Mouse (Mus musculus) liver, embryonic 16.5 days (tissue): ENCODE results near the gene Kcnk10. TPM values are rescaled to one million over a fixed set of nuclear protein-coding genes. Genes with fewer than 3 reads are reported as not detected.

Source experiments
- ATAC-seq: fragments of 200-750 bp; cut with Nextera tagmentation; 2 replicates; pipeline ENCODE4 v1.8.0; 2017; ENCODE audit warnings: low read depth, mild to moderate bottlenecking, moderate number of reproducible peaks, moderate library complexity
- H3K27ac ChIP-seq: fragments of 300-500 bp; sonication (generic); 2 replicates; pipeline ENCODE4 v1.5.1; 2014; ENCODE audit warnings: mild to moderate bottlenecking, low read length
- H3K27me3 ChIP-seq: fragments of 300-500 bp; sonication (generic); 2 replicates; pipeline ENCODE4 v1.6.1; 2014; ENCODE audit warnings: low read depth, low read length, mixed read lengths; ENCODE audit not compliant: control insufficient read depth, insufficient read depth
- H3K36me3 ChIP-seq: fragments of 300-500 bp; sonication (generic); 2 replicates; pipeline ENCODE4 v1.6.1; 2014; ENCODE audit warnings: mild to moderate bottlenecking; ENCODE audit not compliant: control insufficient read depth, insufficient read depth
- H3K4me1 ChIP-seq: fragments of 300-500 bp; sonication (generic); 2 replicates; pipeline ENCODE4 v1.6.1; 2014; ENCODE audit warnings: low read depth, low read length, mixed read lengths; ENCODE audit not compliant: control insufficient read depth
- H3K4me2 ChIP-seq: fragments of 300-500 bp; sonication (generic); 2 replicates; pipeline ENCODE4 v1.6.1; 2014; ENCODE audit warnings: low read depth, low read length, mixed read lengths
- H3K4me3 ChIP-seq: fragments of 300-500 bp; sonication (generic); 2 replicates; pipeline ENCODE4 v1.5.1; 2014; ENCODE audit warnings: low read depth, mild to moderate bottlenecking, low read length
- H3K9ac ChIP-seq: fragments of 300-500 bp; sonication (generic); 2 replicates; pipeline ENCODE4 v1.6.1; 2014; ENCODE audit warnings: low read depth, low read length
- H3K9me3 ChIP-seq: fragments of 300-500 bp; sonication (generic); replicated peaks from 2 replicates; pipeline ENCODE4 v1.6.1; 2016; ENCODE audit warnings: low read length; ENCODE audit not compliant: control insufficient read depth
- WGBS: fragments of 180-500 bp; shearing (Covaris S2); extraction: QIAGEN DNeasy Blood & Tissue Kit; methylation state at CpG from one replicate; pipeline ENCODE4 v1.1.7; 2014; ENCODE audit not compliant: insufficient replicate concordance; 5-methylcytosine and 5-hydroxymethylcytosine counted together
- polyA plus RNA-seq: library from polyadenylated mRNA; unstranded; fragments of >200 nt; fragmentation: Nextera tagmentation; extraction: Ambion mirVana; gene quantifications from 2 replicates; pipeline ENCODE4 v1.2.1, GENCODE M21; 2015

Kcnk10 gene
- polyA plus RNA-seq, 1 experiment from 2014 or later, result not detected

DNA sequence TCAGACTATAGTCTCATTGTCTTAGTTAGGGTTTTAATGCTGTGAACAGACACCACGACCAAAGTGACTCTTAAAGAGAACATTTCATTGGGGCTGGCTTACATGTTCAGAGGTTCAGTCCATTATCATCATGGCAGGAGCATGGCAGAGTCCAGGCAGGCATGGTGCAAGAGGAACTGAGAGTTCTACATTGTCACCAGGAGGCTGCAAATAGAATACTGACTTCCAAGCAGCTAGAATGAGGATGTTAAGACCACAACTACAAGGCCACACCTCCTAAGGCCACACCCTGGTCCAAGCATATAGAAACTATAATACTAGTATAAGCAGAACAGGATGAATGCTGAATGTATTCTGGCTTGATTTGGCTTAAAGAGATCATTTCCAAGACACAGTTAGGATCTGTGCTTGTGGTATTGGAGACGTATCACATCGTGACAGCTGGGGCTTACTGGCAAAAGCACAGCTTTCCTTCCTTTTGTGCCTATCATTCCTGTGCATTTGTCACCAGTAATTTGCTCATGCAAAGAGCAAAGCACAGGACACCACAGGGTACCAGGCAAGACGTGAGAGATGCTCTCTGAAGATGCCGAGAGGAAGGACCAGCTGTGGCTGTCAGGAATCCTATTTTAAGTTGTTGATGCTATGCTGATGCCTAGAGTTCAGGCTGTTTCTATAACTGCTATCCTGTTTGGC is 28.6 kb upstream of the Kcnk10 start:
- Histone ChIP-seq H3K4me3 (no peak overlapping the region), H3K9ac (no peak overlapping the region), H3K4me1 (no peaks in the 10 kb centered on the region), H3K36me3 (no peaks in the 10 kb centered on the region), H3K4me2 (no peak overlapping the region), H3K27me3 (no peaks in the 10 kb centered on the region), H3K27ac (no peak overlapping the region), H3K9me3 (no peaks in the 10 kb centered on the region)
- WGBS, result 44% methylated on average over 5 of the region's 5 CpGs
- no peak for ATAC-seq

DNA sequence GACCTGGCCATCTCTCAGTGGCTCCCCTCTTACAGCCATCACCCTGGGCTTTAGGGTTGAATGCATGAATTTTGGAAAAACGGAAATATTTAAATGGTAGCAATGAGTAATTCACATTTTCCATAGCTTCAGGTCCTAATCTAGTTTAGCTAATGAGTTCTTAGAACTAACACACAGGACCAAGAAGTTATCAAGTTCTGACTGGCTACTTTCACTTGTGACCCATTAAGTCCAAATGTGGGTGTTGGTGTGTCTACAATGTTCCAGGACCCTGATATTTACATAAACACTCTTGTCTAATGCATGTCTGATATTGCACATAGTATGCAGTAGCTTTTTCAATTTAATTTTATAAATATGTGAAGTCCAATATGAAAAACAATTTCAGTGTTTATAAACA is 27.2 kb upstream of the Kcnk10 start:
- H3K27ac ChIP-seq, result no peak overlapping the region
- no peaks in the 10 kb centered on the region for H3K4me1 ChIP-seq
- no peak overlapping the region for H3K4me3 ChIP-seq
- no peak for ATAC-seq
- H3K27me3 ChIP-seq, result no peaks in the 10 kb centered on the region
- no peak overlapping the region for H3K9ac ChIP-seq
- 44% methylated on average over 1 of the region's 1 CpGs for WGBS
- H3K9me3 ChIP-seq, result no peaks in the 10 kb centered on the region
- no peaks in the 10 kb centered on the region for H3K36me3 ChIP-seq
- H3K4me2 ChIP-seq, result no peak overlapping the region

DNA sequence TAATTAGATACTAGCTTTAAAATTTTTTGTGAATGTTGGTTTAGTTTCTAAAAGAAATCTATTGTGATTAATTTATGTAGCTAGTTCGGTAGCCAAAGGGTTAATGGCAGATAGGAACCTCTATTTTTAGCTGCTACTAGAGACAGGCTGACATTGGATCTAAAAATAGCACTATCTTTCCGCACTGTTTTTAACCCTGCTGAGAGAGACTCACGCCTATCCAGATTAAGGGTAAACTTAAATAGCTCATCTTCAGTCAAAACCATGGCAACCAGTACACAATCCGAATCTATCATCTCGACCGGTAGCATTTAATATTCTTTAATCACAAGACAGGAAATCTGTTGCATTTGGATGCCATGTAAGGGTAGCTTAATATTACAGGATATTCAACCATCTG is 24.0 kb upstream of the Kcnk10 start:
- no peak overlapping the region for H3K9ac ChIP-seq
- H3K9me3 ChIP-seq, result no peaks in the 10 kb centered on the region
- no peaks in the 10 kb centered on the region for H3K36me3 ChIP-seq
- 8% methylated on average over 6 of the region's 6 CpGs for WGBS
- H3K27ac ChIP-seq, result no peak overlapping the region
- no peak overlapping the region for H3K4me2 ChIP-seq
- H3K4me3 ChIP-seq, result no peak overlapping the region
- ATAC-seq, result no peak
- H3K27me3 ChIP-seq, result no peaks in the 10 kb centered on the region
- no peaks in the 10 kb centered on the region for H3K4me1 ChIP-seq

DNA sequence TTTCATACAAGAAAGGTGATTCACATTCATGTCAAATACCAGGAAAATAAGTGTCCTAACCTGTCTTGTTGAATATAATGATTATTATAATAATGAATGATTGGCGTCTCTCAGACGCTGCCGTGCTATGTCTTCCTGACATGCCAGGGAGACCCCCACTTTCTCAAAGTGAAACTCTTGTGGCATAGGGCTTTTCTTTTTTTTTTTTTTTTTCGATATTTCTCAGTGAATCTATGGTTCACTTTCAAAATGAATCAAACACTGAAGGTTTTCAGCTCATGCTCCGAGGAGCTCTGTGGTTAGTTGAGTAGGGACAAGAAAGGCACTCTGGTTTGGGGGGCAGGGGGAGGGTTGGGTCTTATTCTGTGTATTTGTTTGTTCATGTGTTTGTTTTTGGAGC is 22.8 kb upstream of the Kcnk10 start:
- H3K36me3 ChIP-seq, result no peaks in the 10 kb centered on the region
- H3K4me1 ChIP-seq, result no peaks in the 10 kb centered on the region
- H3K27me3 ChIP-seq, result no peaks in the 10 kb centered on the region
- no peak overlapping the region for H3K4me2 ChIP-seq
- WGBS, result 65% methylated on average over 5 of the region's 5 CpGs
- no peak overlapping the region for H3K4me3 ChIP-seq
- no peak for ATAC-seq
- no peak overlapping the region for H3K9ac ChIP-seq
- no peaks in the 10 kb centered on the region for H3K9me3 ChIP-seq
- H3K27ac ChIP-seq, result no peak overlapping the region

DNA sequence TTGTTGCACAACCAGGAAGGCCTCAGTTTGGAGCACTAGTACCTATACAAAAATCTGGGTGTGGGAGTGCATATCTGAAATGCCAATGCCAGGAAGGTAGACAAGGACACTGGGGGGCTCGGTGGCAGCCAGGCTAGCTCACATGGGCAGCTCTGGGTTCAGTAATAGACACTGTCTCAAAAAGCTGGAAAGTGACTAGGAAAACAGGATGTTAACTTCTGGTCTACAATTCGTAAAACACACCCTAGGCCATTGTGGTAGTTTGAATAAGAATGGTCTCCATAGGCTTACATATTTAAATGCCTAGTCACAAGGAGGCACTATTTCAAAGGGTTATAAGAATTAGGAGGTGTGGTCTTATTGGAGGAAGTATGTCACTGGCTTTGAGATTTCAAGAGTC is 12.9 kb upstream of the Kcnk10 start:
- Histone ChIP-seq H3K4me2 (no peak overlapping the region), H3K4me3 (no peak overlapping the region), H3K36me3 (no peaks in the 10 kb centered on the region), H3K27me3 (no peaks in the 10 kb centered on the region), H3K9me3 (no peaks in the 10 kb centered on the region), H3K4me1 (no peaks in the 10 kb centered on the region), H3K27ac (no peak overlapping the region), H3K9ac (no peak overlapping the region)
- 45% methylated on average over 2 of the region's 2 CpGs for WGBS
- ATAC-seq, result no peak

DNA sequence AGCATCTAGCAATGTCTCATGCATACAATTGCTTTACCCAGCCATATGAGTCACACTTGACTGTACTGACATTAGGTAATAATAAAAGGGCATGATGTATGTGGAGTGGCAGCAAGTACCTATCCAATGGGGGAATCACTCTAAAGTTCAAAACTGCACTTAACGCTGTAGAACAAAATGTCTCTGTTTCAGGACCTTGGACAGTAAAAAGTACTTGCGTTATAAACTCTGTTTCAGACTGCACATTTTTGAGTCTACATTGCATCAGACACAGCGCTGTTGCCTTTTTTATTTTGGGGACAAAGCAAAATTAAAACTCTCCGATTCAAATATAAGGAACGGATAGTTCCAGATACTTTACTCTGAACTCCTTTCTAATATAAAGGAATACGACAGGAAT is 10.5 kb upstream of the Kcnk10 start:
- Histone ChIP-seq H3K4me3 (no peak overlapping the region), H3K9ac (no peak overlapping the region), H3K4me1 (no peaks in the 10 kb centered on the region), H3K36me3 (no peaks in the 10 kb centered on the region), H3K27ac (no peak overlapping the region), H3K9me3 (no peaks in the 10 kb centered on the region), H3K27me3 (no peaks in the 10 kb centered on the region), H3K4me2 (no peak overlapping the region)
- ATAC-seq, result no peak
- WGBS, result 56% methylated on average over 6 of the region's 6 CpGs

DNA sequence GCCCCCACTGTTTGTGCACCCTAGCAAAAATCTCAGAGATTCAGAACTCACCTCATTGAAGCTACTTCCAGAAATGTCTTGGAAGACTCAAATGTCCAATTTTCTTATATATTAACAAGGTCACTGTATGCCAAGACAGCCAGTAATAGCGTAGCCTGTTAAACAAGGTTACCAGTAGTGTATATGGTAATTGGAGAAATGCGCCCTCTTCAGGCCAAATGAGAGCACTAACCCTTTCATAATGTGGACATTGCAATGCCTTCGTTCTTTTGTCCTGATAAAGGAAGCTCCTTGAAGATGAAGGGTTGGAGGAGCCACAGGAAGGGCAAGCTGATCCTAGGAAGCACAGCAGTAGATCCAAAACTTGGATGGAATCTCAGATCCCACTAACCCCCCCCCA is 7.2 kb upstream of the Kcnk10 start:
- no peak overlapping the region for H3K4me2 ChIP-seq
- H3K36me3 ChIP-seq, result no peaks in the 10 kb centered on the region
- ATAC-seq, result no peak
- no peak overlapping the region for H3K27ac ChIP-seq
- H3K9ac ChIP-seq, result no peak overlapping the region
- WGBS, result 33% methylated on average over 3 of the region's 3 CpGs
- no peaks in the 10 kb centered on the region for H3K27me3 ChIP-seq
- H3K9me3 ChIP-seq, result no peaks in the 10 kb centered on the region
- no peak overlapping the region for H3K4me3 ChIP-seq
- H3K4me1 ChIP-seq, result no peaks in the 10 kb centered on the region

DNA sequence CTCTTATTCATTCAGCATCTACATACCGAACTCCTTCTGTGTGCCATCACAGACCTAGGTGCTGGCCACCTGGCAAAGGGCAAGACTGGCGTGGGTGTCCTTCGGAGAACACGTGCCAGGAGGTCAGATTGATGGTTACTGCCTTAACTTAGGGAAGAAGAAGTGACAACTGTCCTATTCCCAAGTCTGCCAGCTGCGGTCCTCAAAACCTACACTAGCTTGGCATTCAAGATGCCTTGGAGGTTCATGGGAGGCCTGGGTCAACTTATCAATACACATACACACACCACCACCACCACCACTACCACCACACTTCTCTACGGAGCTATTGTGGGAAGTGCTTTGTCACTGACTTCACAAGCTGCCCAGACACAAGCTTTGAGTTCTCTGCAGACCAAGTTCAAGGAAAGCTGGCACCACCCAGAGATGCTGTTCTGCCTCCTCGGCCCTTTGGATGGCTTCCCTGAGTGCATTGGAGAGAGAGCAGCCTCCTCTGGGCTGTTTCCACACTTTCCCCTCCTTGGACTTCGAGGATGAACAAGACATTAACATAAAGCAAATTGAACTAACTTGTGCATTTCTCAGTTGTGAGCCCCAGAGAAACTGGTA is 2.1 kb downstream of the Kcnk10 start:
- Histone ChIP-seq H3K4me3 (no peak overlapping the region), H3K36me3 (no peaks in the 10 kb centered on the region), H3K27me3 (peaks cover 58% of the 10 kb centered on the region), H3K9me3 (no peaks in the 10 kb centered on the region), H3K27ac (no peak overlapping the region), H3K4me2 (no peak overlapping the region), H3K9ac (no peak overlapping the region), H3K4me1 (no peaks in the 10 kb centered on the region)
- 37% methylated on average over 8 of the region's 8 CpGs for WGBS
- ATAC-seq, result no peak

DNA sequence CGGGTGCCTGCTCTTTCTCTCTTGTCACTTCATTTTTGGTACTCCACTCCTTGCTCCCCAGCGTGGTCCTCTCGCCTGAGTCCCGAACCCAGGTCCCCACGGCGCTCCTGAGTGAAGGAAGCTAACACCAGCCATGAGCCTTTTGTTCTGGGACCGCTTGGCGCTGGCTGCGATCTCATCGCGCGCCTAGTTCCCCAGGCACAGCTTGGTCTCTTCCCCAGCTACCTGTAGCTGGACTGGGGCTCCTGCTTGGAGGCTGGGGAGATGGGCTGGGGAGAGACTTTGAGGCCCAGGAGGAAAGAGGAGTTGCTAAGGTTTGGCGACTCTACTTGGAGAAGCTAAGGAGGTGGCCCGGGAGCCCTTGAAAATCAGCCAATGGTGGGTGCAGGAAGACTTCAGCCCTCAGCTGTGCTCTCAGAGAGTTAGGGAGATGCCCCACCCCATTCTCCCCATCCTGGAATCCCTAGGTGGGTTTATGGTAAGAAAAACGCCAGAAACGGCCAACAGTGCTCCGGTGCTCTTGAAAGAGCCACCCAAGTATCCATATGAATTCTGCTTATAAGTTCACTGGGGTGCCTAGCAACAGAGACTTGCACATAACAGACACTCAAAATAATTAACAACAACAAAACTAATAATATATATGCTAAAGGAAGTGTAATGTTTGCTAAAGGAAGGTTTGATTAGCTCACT is 2.8 kb downstream of the Kcnk10 start:
- peak overlapping the region; percentile 50 for H3K4me3 ChIP-seq
- no peaks in the 10 kb centered on the region for H3K36me3 ChIP-seq
- 12% methylated on average over 17 of the region's 17 CpGs for WGBS
- no peaks in the 10 kb centered on the region for H3K4me1 ChIP-seq
- no peak overlapping the region for H3K9ac ChIP-seq
- H3K27ac ChIP-seq, result no peak overlapping the region
- H3K4me2 ChIP-seq, result peak overlapping the region; percentile 59
- no peak for ATAC-seq
- H3K9me3 ChIP-seq, result no peaks in the 10 kb centered on the region
- H3K27me3 ChIP-seq, result peaks cover 58% of the 10 kb centered on the region
